Mouse (Mus musculus) kidney, embryonic 16.5 days (tissue): ENCODE results near the gene Prkch. TPM values are rescaled to one million over a fixed set of nuclear protein-coding genes. Genes with fewer than 3 reads are reported as not detected.

ENCODE experiments used
- ATAC-seq: fragments of 200-750 bp; cut with Nextera tagmentation; 2 replicates; pipeline ENCODE4 v1.8.0; 2017; ENCODE audit warnings: moderate TSS enrichment; ENCODE audit not compliant: low FRiP score, low TSS enrichment
- H3K27ac ChIP-seq: fragments of 300-500 bp; sonication (generic); 2 replicates; pipeline ENCODE4 v1.5.1; 2014; ENCODE audit warnings: low read length
- H3K27me3 ChIP-seq: fragments of 300-500 bp; sonication (generic); 2 replicates; pipeline ENCODE4 v1.6.1; 2014; ENCODE audit warnings: low read length, control low read depth, mixed read lengths; ENCODE audit not compliant: insufficient read depth
- H3K36me3 ChIP-seq: fragments of 300-500 bp; sonication (generic); 2 replicates; pipeline ENCODE4 v1.6.1; 2014; ENCODE audit warnings: low read length, control low read depth, mixed read lengths; ENCODE audit not compliant: insufficient read depth
- H3K4me1 ChIP-seq: fragments of 300-500 bp; sonication (generic); 2 replicates; pipeline ENCODE4 v1.6.1; 2014; ENCODE audit warnings: low read length, control low read depth, mixed read lengths; ENCODE audit not compliant: insufficient read depth
- H3K4me2 ChIP-seq: fragments of 300-500 bp; sonication (generic); replicated peaks from 2 replicates; pipeline ENCODE4 v1.6.1; 2014; ENCODE audit warnings: low read depth, low read length
- H3K4me3 ChIP-seq: fragments of 300-500 bp; sonication (generic); 2 replicates; pipeline ENCODE4 v1.5.1; 2014; ENCODE audit warnings: mild to moderate bottlenecking, low read length
- H3K9ac ChIP-seq: fragments of 300-500 bp; sonication (generic); replicated peaks from 2 replicates; pipeline ENCODE4 v1.6.1; 2014; ENCODE audit warnings: low read length
- H3K9me3 ChIP-seq: fragments of 300-500 bp; sonication (generic); 2 replicates; pipeline ENCODE4 v1.6.1; 2016; ENCODE audit warnings: low read length, control low read depth
- WGBS: fragments of 180-500 bp; shearing (Covaris S2); extraction: QIAGEN DNeasy Blood & Tissue Kit; methylation state at CpG from one replicate; pipeline ENCODE4 v1.1.7; 2014; 5-methylcytosine and 5-hydroxymethylcytosine counted together
- polyA plus RNA-seq: library from polyadenylated mRNA; unstranded; fragments of >200 nt; fragmentation: Nextera tagmentation; extraction: Ambion mirVana; gene quantifications from 2 replicates; pipeline ENCODE4 v1.2.1, GENCODE M21; 2015

The Prkch gene
- polyA plus RNA-seq, 1 experiment from 2014 or later, result 9.8 TPM

DNA sequence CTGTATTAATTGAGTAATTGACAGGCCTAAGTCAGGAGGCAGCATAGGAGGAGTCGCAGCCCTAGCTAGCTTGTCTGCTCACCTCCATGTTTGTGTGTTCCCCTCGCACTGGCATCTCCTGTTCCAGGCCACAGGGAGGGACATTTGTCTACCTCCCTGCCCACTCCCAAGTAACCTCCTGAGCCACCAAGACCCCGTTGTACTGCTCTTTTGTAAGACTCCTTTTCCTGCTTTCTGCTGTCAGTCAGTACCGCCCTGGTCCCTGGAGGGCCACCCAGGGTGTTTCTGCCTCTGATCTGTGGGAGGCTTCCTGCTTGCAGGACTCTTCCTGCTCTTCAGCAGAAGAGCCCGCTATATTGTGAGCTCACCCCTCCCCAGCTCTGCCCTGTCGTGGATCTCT is 127.5 kb downstream of the Prkch start:
- Histone ChIP-seq H3K4me1 (peaks cover 11% of the 10 kb centered on the region; the same call in 1 of the 2 replicates), H3K4me2 (no peak overlapping the region), H3K9me3 (no peaks in the 10 kb centered on the region), H3K36me3 (0 out of 2 replicates have a peak, but pooled peaks cover 2% of the 10 kb centered on the region), H3K4me3 (no peak overlapping the region), H3K27ac (no peak overlapping the region), H3K9ac (no peak overlapping the region), H3K27me3 (no peaks in the 10 kb centered on the region)
- WGBS, result 32% methylated on average over 6 of the region's 6 CpGs
- no peak for ATAC-seq

DNA sequence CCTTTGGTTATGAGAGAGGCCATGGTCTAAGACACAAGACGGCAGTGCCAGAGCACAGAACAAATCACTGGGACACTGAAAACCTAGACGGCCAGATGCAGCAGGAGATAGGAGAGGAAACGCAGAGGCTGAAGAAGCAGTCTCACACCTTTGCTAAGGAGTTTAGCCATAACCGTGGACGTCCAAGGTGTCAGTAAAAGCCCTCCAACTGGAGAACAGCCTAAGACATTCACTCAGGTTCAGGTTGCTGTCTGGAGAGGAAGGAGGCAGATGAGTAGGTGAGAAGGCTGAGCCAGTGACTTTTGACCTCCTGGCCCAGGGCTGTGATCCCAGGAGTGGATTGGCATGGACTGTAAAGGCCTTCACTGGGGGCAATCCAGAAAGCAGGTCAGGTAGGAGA is 130.0 kb downstream of the Prkch start:
- Histone ChIP-seq H3K27me3 (no peaks in the 10 kb centered on the region), H3K4me1 (no peaks in the 10 kb centered on the region), H3K4me2 (no peak overlapping the region), H3K9me3 (no peaks in the 10 kb centered on the region), H3K27ac (no peak overlapping the region), H3K36me3 (0 out of 2 replicates have a peak, but pooled peaks cover 2% of the 10 kb centered on the region), H3K4me3 (no peak overlapping the region), H3K9ac (no peak overlapping the region)
- WGBS, result 71% methylated on average over 5 of the region's 5 CpGs
- ATAC-seq, result no peak

DNA sequence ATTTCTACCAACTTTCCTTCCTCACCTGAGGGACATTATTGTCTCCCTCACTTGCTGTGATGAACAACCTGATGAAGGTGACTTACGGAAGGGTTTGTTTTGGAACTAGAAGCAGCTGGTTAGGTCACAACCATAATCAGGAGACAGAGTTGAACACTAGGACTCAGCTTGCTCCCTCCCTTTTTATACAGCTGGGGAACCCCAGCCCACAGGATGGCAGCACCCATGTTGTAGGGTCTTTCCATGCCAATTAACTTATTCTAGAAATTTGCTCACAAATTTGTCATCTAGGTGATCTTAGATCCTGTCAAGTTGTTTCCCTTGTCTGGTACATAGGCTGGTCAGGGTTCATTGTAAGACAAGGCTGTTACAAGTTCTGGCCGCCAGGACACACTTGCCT is 130.7 kb downstream of the Prkch start:
- H3K36me3 ChIP-seq, result 0 out of 2 replicates have a peak, but pooled peaks cover 2% of the 10 kb centered on the region

DNA sequence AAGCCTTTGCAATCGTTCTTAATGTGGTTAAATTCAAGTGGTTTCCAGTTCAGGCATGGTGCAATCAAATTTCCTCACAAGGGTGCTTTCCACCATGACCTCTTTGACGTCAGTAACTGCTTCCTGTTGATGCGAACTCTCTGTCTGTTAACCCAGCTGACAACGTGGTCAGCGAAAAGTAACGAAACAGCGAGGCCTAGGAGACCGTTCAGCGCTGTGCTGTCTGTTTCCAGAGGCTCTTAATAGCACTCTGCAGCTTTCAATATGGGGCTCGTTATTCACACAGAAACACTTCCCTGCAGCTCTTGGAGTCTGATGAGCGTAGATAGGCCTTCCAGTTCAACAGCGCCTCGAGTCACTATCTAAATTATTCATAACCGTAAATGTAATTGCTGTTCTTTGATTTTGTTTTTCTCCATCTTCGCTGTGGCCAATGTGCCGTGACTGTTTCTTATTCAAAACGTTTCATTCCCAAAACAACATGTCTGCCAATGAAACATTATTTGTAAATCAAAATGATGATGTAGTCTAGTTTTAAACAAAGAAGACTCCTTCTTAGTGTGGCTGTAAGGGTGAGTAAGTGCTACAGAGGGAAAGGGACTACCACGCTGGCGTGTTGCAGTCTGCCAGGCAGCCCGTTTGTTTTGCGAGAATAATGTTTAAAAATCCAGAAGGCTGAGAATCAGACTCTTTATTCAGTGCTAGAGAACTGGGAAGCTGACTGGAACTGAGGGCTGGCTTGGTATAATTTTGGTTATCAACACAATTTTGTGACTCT is 131.5 kb downstream of the Prkch start:
- 66% methylated on average over 21 of the region's 21 CpGs for WGBS
- H3K4me1 ChIP-seq, result no peaks in the 10 kb centered on the region
- no peak for ATAC-seq
- H3K4me2 ChIP-seq, result no peak overlapping the region
- no peaks in the 10 kb centered on the region for H3K27me3 ChIP-seq
- no peaks in the 10 kb centered on the region for H3K9me3 ChIP-seq
- H3K36me3 ChIP-seq, result 0 out of 2 replicates have a peak, but pooled peaks cover 2% of the 10 kb centered on the region
- H3K4me3 ChIP-seq, result no peak overlapping the region
- no peak overlapping the region for H3K27ac ChIP-seq
- H3K9ac ChIP-seq, result no peak overlapping the region

More for the DNA sequence above, 130.7 kb downstream of the Prkch start:
- Histone ChIP-seq H3K4me1 (no peaks in the 10 kb centered on the region), H3K9ac (no peak overlapping the region), H3K27ac (no peak overlapping the region), H3K9me3 (no peaks in the 10 kb centered on the region), H3K27me3 (no peaks in the 10 kb centered on the region), H3K4me3 (no peak overlapping the region), H3K4me2 (no peak overlapping the region)
- no peak for ATAC-seq
- WGBS, result 91% methylated on average over 2 of the region's 2 CpGs

DNA sequence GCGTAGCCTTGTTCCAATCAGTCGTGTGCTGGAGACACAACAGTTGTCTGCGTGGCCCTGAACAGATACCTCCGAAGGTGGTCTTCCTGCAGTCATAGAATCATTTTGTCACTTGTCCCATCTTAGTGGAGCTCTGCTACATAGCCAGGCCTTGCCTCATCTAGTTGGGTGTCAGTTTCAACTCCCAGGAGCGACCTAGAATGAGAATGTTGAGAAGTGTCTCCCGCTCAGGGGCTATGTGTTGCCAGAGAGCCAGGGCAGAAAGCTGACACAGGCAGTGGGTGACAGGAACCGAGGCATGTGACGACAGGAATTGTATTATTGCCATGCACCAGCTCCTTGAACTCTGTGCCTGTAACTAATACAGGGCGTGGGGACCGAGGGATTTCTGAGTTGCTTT is 133.4 kb downstream of the Prkch start:
- H3K4me1 ChIP-seq, result no peaks in the 10 kb centered on the region
- no peaks in the 10 kb centered on the region for H3K27me3 ChIP-seq
- 0 out of 2 replicates have a peak, but pooled peaks cover 2% of the 10 kb centered on the region for H3K36me3 ChIP-seq
- H3K9ac ChIP-seq, result no peak overlapping the region
- no peak overlapping the region for H3K4me3 ChIP-seq
- ATAC-seq, result no peak
- no peaks in the 10 kb centered on the region for H3K9me3 ChIP-seq
- 82% methylated on average over 10 of the region's 10 CpGs for WGBS
- H3K4me2 ChIP-seq, result no peak overlapping the region
- no peak overlapping the region for H3K27ac ChIP-seq

DNA sequence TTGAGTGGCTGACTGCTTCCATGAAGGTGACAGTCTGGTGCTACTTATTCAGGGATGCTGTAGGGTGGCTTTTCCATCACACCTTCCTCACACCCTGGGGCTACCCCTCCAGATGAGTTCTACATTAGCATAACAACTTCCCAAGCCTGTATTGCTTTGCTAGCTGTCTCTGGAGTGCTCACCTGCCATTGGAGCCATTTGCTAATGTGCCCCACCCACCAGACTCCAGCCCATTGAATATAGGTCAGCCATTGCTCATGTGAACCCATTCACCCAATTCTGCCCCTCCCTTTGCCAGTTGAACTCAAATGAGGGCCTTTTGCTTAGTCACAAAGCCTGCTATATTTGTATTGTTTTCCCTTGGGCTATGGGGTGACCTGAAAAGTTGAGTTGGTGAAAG is 135.2 kb downstream of the Prkch start:
- H3K27ac ChIP-seq, result no peak overlapping the region
- ATAC-seq, result no peak
- 0 out of 2 replicates have a peak, but pooled peaks cover 2% of the 10 kb centered on the region for H3K36me3 ChIP-seq
- no peaks in the 10 kb centered on the region for H3K4me1 ChIP-seq
- no peak overlapping the region for H3K9ac ChIP-seq
- no peaks in the 10 kb centered on the region for H3K9me3 ChIP-seq
- no peak overlapping the region for H3K4me3 ChIP-seq
- no peaks in the 10 kb centered on the region for H3K27me3 ChIP-seq
- no peak overlapping the region for H3K4me2 ChIP-seq

DNA sequence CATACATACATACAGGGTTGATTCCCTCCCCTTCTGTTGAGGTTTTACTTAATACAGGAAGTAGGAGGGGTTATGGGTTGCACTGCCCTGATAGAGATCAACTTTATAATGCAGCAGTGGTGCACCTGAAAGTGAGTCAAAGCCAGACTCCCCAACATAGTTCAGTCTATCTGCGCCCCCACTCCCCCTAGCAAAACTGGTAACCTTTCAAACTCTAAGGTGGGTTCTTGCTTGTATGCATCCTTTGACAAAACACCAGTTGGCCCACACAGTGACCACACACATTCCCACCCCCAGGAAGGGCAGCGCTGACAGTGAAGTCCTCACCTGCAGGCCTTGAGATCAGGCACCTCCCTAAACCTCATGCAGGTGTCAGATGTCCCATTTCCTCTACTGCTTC is 135.9 kb downstream of the Prkch start:
- no peak overlapping the region for H3K4me2 ChIP-seq
- no peak overlapping the region for H3K9ac ChIP-seq
- 0 out of 2 replicates have a peak, but pooled peaks cover 2% of the 10 kb centered on the region for H3K36me3 ChIP-seq
- no peak overlapping the region for H3K4me3 ChIP-seq
- H3K4me1 ChIP-seq, result no peaks in the 10 kb centered on the region
- no peaks in the 10 kb centered on the region for H3K9me3 ChIP-seq
- no peaks in the 10 kb centered on the region for H3K27me3 ChIP-seq
- no peak overlapping the region for H3K27ac ChIP-seq
- ATAC-seq, result no peak
- 89% methylated on average over 2 of the region's 2 CpGs for WGBS

DNA sequence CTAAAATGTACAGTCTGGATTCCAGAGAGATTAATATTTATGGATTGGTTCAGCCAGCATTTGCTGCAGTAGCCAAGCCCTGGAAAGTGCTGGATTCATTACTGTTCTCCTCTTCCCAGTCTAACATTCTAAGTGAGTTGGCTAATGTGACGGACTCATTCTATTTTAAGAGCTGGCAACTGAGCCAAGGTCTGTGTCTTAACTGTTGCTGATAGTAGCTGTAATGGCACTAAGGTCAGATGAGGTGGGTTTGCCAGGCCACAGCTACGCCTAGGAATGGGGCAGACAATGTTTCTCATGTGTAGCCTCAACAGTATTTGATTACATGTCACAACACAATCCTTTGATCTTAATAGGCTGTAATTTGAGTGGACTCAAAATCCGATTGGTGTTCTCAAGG is 137.5 kb downstream of the Prkch start:
- H3K4me1 ChIP-seq, result no peaks in the 10 kb centered on the region
- H3K27me3 ChIP-seq, result no peaks in the 10 kb centered on the region
- no peak overlapping the region for H3K4me3 ChIP-seq
- no peak for ATAC-seq
- H3K36me3 ChIP-seq, result no peaks in the 10 kb centered on the region
- H3K4me2 ChIP-seq, result no peak overlapping the region
- no peaks in the 10 kb centered on the region for H3K9me3 ChIP-seq
- no peak overlapping the region for H3K9ac ChIP-seq
- 46% methylated on average over 3 of the region's 3 CpGs for WGBS
- no peak overlapping the region for H3K27ac ChIP-seq

DNA sequence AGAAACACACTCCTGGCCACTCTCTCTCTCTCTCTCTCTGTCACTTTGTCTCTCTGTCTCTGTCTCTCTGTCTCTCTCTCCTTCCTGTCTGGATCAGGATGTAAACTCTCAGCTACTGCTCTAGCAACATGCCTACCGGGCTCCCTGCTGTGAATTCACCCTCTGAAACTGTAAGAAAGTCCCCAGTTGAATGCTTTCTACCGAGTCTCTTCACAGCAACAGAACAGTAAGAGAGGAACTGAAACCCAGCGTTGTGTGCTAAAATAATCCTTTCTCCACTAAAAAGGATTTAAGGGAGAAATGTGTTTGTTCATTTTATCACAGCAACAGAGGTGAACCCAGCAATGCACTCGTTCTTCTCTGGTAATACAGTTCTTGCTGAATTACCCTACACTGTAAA is 138.5 kb downstream of the Prkch start:
- H3K4me3 ChIP-seq, result no peak overlapping the region
- no peak overlapping the region for H3K27ac ChIP-seq
- no peaks in the 10 kb centered on the region for H3K36me3 ChIP-seq
- no peak overlapping the region for H3K9ac ChIP-seq
- no peaks in the 10 kb centered on the region for H3K9me3 ChIP-seq
- no peak for ATAC-seq
- no peaks in the 10 kb centered on the region for H3K27me3 ChIP-seq
- H3K4me1 ChIP-seq, result no peaks in the 10 kb centered on the region
- 55% methylated on average over 4 of the region's 4 CpGs for WGBS
- no peak overlapping the region for H3K4me2 ChIP-seq

DNA sequence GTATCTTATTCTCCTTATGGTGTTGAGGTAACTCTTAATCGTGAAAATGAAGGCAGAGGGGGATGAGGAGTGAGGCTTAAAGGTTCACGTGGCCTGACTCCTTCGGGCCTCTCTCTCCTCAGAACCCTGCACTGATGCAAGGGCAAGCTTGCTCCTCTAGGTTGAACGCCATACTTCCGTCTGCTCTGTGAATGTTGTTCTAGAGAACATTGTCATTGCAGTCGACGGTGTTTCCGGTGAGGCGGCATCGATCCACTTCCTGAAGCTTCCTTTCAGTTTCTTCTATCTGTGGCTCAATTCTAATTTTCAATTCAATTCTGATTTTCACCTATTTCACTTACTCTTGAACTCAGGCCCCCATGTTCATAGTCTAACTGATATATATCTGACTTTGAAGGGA is 139.3 kb downstream of the Prkch start:
- no peak overlapping the region for H3K9ac ChIP-seq
- H3K27ac ChIP-seq, result no peak overlapping the region
- H3K4me3 ChIP-seq, result no peak overlapping the region
- H3K4me1 ChIP-seq, result no peaks in the 10 kb centered on the region
- no peak for ATAC-seq
- WGBS, result 92% methylated on average over 10 of the region's 10 CpGs
- no peaks in the 10 kb centered on the region for H3K36me3 ChIP-seq
- no peaks in the 10 kb centered on the region for H3K9me3 ChIP-seq
- H3K27me3 ChIP-seq, result no peaks in the 10 kb centered on the region
- H3K4me2 ChIP-seq, result no peak overlapping the region
